Mouse (Mus musculus): Measurements from ENCODE around the gene Gpbar1.

- no peak for TF ChIP-seq CTCF (conservative IDR thresholded peaks at IDR 0.05; ENCODE audit: low read length)
- no peak for TF ChIP-seq POU5F1 (IDR thresholded peaks at IDR 0.05; ENCODE audit: borderline replicate concordance, low read length)
- TF ChIP-seq NANOG (IDR thresholded peaks at IDR 0.05; ENCODE audit: borderline replicate concordance, low read length), result no peak
Observed at GRCm38 (mm10) chr1:74256782-74257181, 21.6 kb upstream of the Gpbar1 start.
